Mouse (Mus musculus) layer of hippocampus, adult 9-10 months (tissue): Measurements from ENCODE around the gene Otud7a.

Experiments
- DNase-seq: peaks from one replicate; pipeline ENCODE4 v3.0.0; 2022; ENCODE audit warnings: low spot score

The Otud7a gene

GRCm38 (mm10) chr7:63774291-63774690 lies 329.7 kb downstream of the Otud7a start:
- DNase-seq: no peak

- DNase-seq: no peak
Observed at GRCm38 (mm10) chr7:63777328-63777727, 332.8 kb downstream of the Otud7a start.

- no peak for DNase-seq
Observed at GRCm38 (mm10) chr7:63780821-63781220, 336.3 kb downstream of the Otud7a start.

GRCm38 (mm10) chr7:63789743-63790142 lies 345.2 kb downstream of the Otud7a start:
- DNase-seq: no peak

GRCm38 (mm10) chr7:63796001-63796632 lies 351.6 kb downstream of the Otud7a start:
- no peak for DNase-seq

- no peak for DNase-seq
Observed at GRCm38 (mm10) chr7:63798446-63798845, 353.9 kb downstream of the Otud7a start.

- no peak for DNase-seq
Observed at GRCm38 (mm10) chr7:63799304-63799703, 354.8 kb downstream of the Otud7a start.

- no peak for DNase-seq
Observed at GRCm38 (mm10) chr7:63802751-63803150, 358.2 kb downstream of the Otud7a start.
